Mouse (Mus musculus): Measurements from ENCODE around the gene Gas6. TPM values are rescaled to one million over a fixed set of nuclear protein-coding genes. Genes with fewer than 3 reads are reported as not detected.

Gas6 gene
- total RNA-seq, 2 experiments from 2014 or later = not detected

DNA sequence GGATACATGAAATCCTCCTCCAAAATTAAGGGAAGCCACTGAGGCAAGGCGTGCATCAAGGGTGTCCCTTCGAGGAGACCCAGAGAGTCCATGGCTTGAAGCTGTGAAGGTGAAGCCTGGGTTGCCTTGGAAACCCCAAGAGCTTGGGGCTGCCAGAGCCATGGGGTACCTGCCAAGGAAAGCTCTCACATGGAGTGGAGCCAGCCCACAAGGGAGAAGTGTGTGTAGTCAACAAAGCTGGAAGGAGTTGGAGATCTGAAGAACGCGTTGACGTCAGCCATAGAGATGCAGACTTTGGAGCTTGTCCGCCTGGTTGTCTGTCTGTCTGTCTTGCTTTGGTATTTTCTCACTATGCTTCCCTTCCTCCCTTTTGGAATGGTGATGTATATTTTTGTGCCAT, 73.3 kb downstream of the Gas6 start:
- ATAC-seq (replicated peaks; ENCODE audit: low FRiP score, low TSS enrichment, poor library complexity, severe bottlenecking) = no peak

DNA sequence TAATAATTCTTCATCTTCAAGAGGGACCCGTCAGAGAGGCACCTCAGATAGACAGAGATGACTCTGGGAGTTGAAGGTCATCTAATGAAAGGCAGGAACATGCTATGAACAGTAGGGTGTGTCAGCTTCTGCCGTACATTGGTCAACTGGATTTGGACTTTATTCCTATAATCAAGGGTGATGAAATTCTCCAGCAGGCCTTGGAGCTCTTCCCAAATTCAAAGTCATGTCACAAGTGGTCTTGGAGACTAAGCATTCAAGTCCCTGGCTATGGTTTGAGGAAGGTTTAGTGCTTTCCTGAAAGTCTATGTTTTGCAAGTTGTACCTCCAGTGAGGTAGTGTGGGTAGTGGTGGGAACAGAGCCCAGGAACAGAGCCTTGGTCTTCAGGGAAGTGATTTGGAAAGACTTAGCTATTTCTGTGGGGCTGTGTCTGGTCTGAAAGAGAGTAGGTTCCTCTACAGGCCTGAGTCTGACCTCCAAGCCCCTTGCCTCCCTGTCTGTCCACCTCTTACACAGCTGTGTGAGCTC, 75.1 kb downstream of the Gas6 start:
- ATAC-seq (replicated peaks; ENCODE audit: low FRiP score, low TSS enrichment, poor library complexity, severe bottlenecking) = no peak

DNA sequence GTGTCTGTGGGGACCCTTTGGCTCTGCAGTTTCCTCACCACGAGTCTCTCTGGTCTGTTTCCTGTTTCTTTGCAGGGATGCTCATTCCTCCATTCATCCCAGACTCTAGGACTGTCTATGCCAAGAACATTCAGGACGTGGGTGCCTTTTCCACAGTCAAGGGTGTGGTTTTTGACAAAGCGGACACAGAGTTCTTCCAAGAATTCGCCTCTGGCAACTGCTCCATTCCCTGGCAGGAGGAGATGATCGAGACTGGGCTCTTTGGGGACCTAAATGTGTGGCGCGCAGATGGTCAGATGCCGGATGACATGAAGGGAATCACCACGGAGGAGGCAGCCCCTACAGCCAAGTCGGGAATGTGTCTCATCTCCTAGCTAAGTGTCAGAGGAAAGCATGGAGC, 78.4 kb downstream of the Gas6 start:
- ATAC-seq (replicated peaks; ENCODE audit: low FRiP score, low TSS enrichment, poor library complexity, severe bottlenecking) = no peak

Other genes starting within 250 kb of the Gas6 start
- gene Adprhl1, start 240.3 kb downstream of the Gas6 start, total RNA-seq (2014; fragmentation: Nextera tagmentation) = not detected in 2 replicates
- gene Adprhl1, start 240.3 kb downstream of the Gas6 start, total RNA-seq (2017) = not detected in 2 replicates
- gene Dcun1d2, start 206.4 kb downstream of the Gas6 start, total RNA-seq (2014; fragmentation: Nextera tagmentation) = 19.3 and 20.2 TPM in 2 replicates
- gene Dcun1d2, start 206.4 kb downstream of the Gas6 start, total RNA-seq (2017) = 19.0 and 23.1 TPM in 2 replicates
- gene Tmco3, start 206.3 kb downstream of the Gas6 start, total RNA-seq (2014; fragmentation: Nextera tagmentation) = 12.7 and 14.0 TPM in 2 replicates
- 4.2 and 8.1 TPM in 2 replicates for gene Tmco3, start 206.3 kb downstream of the Gas6 start, total RNA-seq (2017)
- 260 and 273 TPM in 2 replicates for gene Tfdp1, start 155.7 kb downstream of the Gas6 start, total RNA-seq (2014; fragmentation: Nextera tagmentation)
- gene Tfdp1, start 155.7 kb downstream of the Gas6 start, total RNA-seq (2017) = 139 and 212 TPM in 2 replicates
- 0.96 and 1.4 TPM in 2 replicates for gene Atp4b, start 97.7 kb downstream of the Gas6 start, total RNA-seq (2014; fragmentation: Nextera tagmentation)
- gene Atp4b, start 97.7 kb downstream of the Gas6 start, total RNA-seq (2017) = 0.80 and 1.1 TPM in 2 replicates
- 0.25 TPM in 1 of 2 replicates, not detected in the other for gene Grk1, start 89.4 kb downstream of the Gas6 start, total RNA-seq (2014; fragmentation: Nextera tagmentation)
- not detected in 2 replicates for gene Grk1, start 89.4 kb downstream of the Gas6 start, total RNA-seq (2017)
- gene Tmem255b, start 59.3 kb downstream of the Gas6 start, total RNA-seq (2014; fragmentation: Nextera tagmentation) = not detected in 2 replicates
- gene Tmem255b, start 59.3 kb downstream of the Gas6 start, total RNA-seq (2017) = not detected in 2 replicates
- not detected in 2 replicates for gene 1700029H14Rik, start 68.0 kb upstream of the Gas6 start, total RNA-seq (2014; fragmentation: Nextera tagmentation)
- gene 1700029H14Rik, start 68.0 kb upstream of the Gas6 start, total RNA-seq (2017) = not detected in 2 replicates
- gene Rasa3, start 183.1 kb upstream of the Gas6 start, total RNA-seq (2014; fragmentation: Nextera tagmentation) = 34.4 and 36.2 TPM in 2 replicates
- gene Rasa3, start 183.1 kb upstream of the Gas6 start, total RNA-seq (2017) = 25.9 and 43.0 TPM in 2 replicates
- not detected in 2 replicates for gene Cfap97d2, start 211.4 kb upstream of the Gas6 start, total RNA-seq (2014; fragmentation: Nextera tagmentation)
- not detected in 2 replicates for gene Cfap97d2, start 211.4 kb upstream of the Gas6 start, total RNA-seq (2017)

Measured in megakaryocyte-erythroid progenitor cell, adult 5-6 weeks (primary cell).